Mouse (Mus musculus) bone marrow, adult 2 months (tissue): ENCODE results near the gene Prrxl1. TPM values are rescaled to one million over a fixed set of nuclear protein-coding genes. Genes with fewer than 3 reads are reported as not detected.

Experiments
- H3K27ac ChIP-seq: fragments of 200-500 bp; 2 replicates; pipeline ENCODE4 v1.5.1; 2012; ENCODE audit warnings: low read depth, mild to moderate bottlenecking, control low read depth, inconsistent platforms, low read length; ENCODE audit not compliant: control insufficient read depth, poor library complexity, insufficient read depth
- H3K4me1 ChIP-seq: fragments of 200-500 bp; 2 replicates; pipeline ENCODE4 v1.6.1; 2011; ENCODE audit warnings: low read length; ENCODE audit not compliant: control insufficient read depth, insufficient read depth
- H3K4me3 ChIP-seq: fragments of 200-500 bp; replicated peaks from 2 replicates; pipeline ENCODE3; 2011; ENCODE audit warnings: mild to moderate bottlenecking, low read depth, low read length, control low read depth; ENCODE audit not compliant: control insufficient read depth
- CTCF ChIP-seq: fragments of 200-500 bp; IDR thresholded peaks from 2 replicates; pipeline ENCODE4 v1.5.1; 2011; ENCODE audit warnings: low read length, control low read depth; ENCODE audit not compliant: control insufficient read depth, insufficient read depth
- POLR2A ChIP-seq: fragments of 200-500 bp; IDR thresholded peaks from 2 replicates; pipeline ENCODE4 v1.6.1; 2011; ENCODE audit warnings: low read depth, mild to moderate bottlenecking, control low read depth, low read length, borderline replicate concordance; ENCODE audit not compliant: control insufficient read depth
- WGBS: fragments of 180-500 bp; shearing (Covaris S2); methylation state at CpG from one replicate; pipeline ENCODE4 v1.1.7; 2018; 5-methylcytosine and 5-hydroxymethylcytosine counted together
- polyA plus RNA-seq: library from polyadenylated mRNA; stranded (reverse); fragments of >200 nt; gene quantifications from 2 replicates; pipeline ENCODE4 v1.2.4, GENCODE M21; 2011; ENCODE audit warnings: low replicate concordance; ENCODE audit not compliant: missing spikeins, insufficient read depth, insufficient read length

Gene Prrxl1
- polyA plus RNA-seq, 1 experiment: 1.2 TPM

GRCm38 (mm10) chr14:32634015-32634682 lies 34.9 kb downstream of the Prrxl1 start:
- Histone ChIP-seq H3K4me3 (no peak overlapping the region), H3K4me1 (no peaks in the 10 kb centered on the region), H3K27ac (no peak overlapping the region)
- TF ChIP-seq POLR2A (no peak), CTCF (no peak)
- WGBS: 23% methylated on average over 11 of the region's 11 CpGs

GRCm38 (mm10) chr14:32638485-32638884 lies 39.3 kb downstream of the Prrxl1 start:
- TF ChIP-seq POLR2A (no peak), CTCF (no peak)
- no peak overlapping the region for H3K4me3 ChIP-seq
- no peak overlapping the region for H3K27ac ChIP-seq
- WGBS: 38% methylated on average over 2 of the region's 2 CpGs
- no peaks in the 10 kb centered on the region for H3K4me1 ChIP-seq

- H3K4me1 ChIP-seq: no peaks in the 10 kb centered on the region
- H3K4me3 ChIP-seq: no peak overlapping the region
- no peak overlapping the region for H3K27ac ChIP-seq
- WGBS: 74% methylated on average over 9 of the region's 9 CpGs
- TF ChIP-seq POLR2A (no peak), CTCF (no peak)
Measured at GRCm38 (mm10) chr14:32659781-32660180, 60.6 kb downstream of the Prrxl1 start.

GRCm38 (mm10) chr14:32663099-32663498 lies 63.9 kb downstream of the Prrxl1 start:
- Histone ChIP-seq H3K27ac (no peak overlapping the region), H3K4me3 (no peak overlapping the region), H3K4me1 (no peaks in the 10 kb centered on the region)
- no peak for TF ChIP-seq POLR2A
- no peak for TF ChIP-seq CTCF
- 80% methylated on average over 6 of the region's 6 CpGs for WGBS

GRCm38 (mm10) chr14:32673178-32673577 lies 74.0 kb downstream of the Prrxl1 start:
- H3K4me1 ChIP-seq: no peaks in the 10 kb centered on the region

GRCm38 (mm10) chr14:32678565-32678964 lies 79.4 kb downstream of the Prrxl1 start:
- H3K27ac ChIP-seq: no peak overlapping the region
- no peaks in the 10 kb centered on the region for H3K4me1 ChIP-seq
- 70% methylated on average over 3 of the region's 3 CpGs for WGBS
- no peak overlapping the region for H3K4me3 ChIP-seq
- TF ChIP-seq CTCF (no peak), POLR2A (no peak)

More at GRCm38 (mm10) chr14:32673178-32673577, 74.0 kb downstream of the Prrxl1 start:
- no peak overlapping the region for H3K27ac ChIP-seq
- TF ChIP-seq CTCF (no peak), POLR2A (no peak)
- 48% methylated on average over 3 of the region's 3 CpGs for WGBS
- no peak overlapping the region for H3K4me3 ChIP-seq

- H3K4me3 ChIP-seq: no peak overlapping the region
- no peaks in the 10 kb centered on the region for H3K4me1 ChIP-seq
- WGBS: 73% methylated on average over 3 of the region's 3 CpGs
- no peak overlapping the region for H3K27ac ChIP-seq
- no peak for TF ChIP-seq CTCF
- no peak for TF ChIP-seq POLR2A
Measured at GRCm38 (mm10) chr14:32681603-32682002, 82.4 kb downstream of the Prrxl1 start.

- Histone ChIP-seq H3K4me3 (no peak overlapping the region), H3K4me1 (no peaks in the 10 kb centered on the region), H3K27ac (no peak overlapping the region)
- WGBS: 90% methylated on average over 12 of the region's 12 CpGs
- TF ChIP-seq POLR2A (no peak), CTCF (no peak)
Measured at GRCm38 (mm10) chr14:32682536-32682935, 83.3 kb downstream of the Prrxl1 start.

GRCm38 (mm10) chr14:32683251-32683838 lies 84.1 kb downstream of the Prrxl1 start:
- Histone ChIP-seq H3K27ac (no peak overlapping the region; the same call in 1 of the 2 replicates), H3K4me1 (no peaks in the 10 kb centered on the region), H3K4me3 (no peak overlapping the region)
- TF ChIP-seq POLR2A (no peak), CTCF (no peak)
- WGBS: 23% methylated on average over 19 of the region's 19 CpGs
